Mouse (Mus musculus) stomach, postnatal 0 days (tissue): ENCODE measurements around the gene Ppp2r3a.

Experiments used
- CTCF ChIP-seq: IDR thresholded peaks from 2 replicates; pipeline ENCODE4 v1.5.1; 2016; ENCODE audit warnings: antibody characterized with exemption, low read depth, mild to moderate bottlenecking, moderate library complexity
- EP300 ChIP-seq: optimal IDR thresholded peaks from 2 replicates; pipeline ENCODE3; 2016; ENCODE audit warnings: antibody characterized with exemption

DNA sequence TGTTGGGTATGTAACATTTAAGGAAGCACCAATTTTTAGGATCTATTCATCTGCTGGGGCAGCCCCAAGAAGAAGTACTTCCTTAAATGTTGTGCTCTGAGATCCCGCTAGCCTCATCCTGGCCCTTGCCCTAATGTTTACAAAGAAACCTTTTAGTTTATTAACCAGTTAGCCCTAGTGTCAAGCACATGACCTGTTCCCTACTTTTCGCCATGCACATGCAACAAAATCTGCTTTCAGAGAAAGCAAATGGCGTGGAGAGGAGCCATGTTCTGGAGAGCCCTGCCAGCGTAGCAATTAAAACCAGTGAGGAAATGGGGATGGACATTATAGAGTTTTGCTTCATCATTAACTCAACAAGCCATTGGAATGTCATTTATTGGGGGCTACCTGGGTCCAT lies 30.3 kb upstream of the Ppp2r3a start:
- TF ChIP-seq CTCF = no peak
- TF ChIP-seq EP300 = no peak
